Comparison of ENCODE assay signal across 27 mouse cellular contexts in the genomic region with DNA sequence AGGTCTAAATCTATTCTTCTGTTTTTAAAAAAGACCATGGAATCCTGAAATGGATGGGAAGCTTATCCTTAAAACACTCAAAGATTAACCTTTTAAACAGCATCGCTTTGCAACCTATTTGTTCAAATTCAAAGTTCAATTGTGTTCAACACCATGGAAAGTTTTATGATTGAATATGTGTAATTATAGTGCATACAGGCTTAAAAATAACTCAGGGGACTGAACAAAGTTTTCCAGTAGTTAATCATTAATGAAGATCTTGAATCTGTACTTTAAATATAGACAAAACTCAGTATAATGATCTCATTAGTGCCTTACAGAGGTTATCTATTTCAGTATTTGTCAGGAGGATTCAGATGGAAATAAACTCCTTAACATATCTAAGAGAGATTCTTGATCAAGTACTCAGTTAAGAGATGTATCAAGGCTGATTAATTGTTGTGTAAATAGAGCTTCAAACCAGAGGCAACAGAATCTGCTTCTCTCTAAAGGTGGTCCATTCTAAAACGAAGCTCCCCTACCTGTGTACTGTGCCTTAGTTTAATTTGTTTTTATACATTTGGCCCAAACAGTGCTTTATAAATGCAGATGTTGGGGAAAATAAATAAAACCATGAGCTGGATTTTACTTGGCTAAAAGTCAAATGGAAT.
"Had no signal": no experiment of that assay in that cellular context is flagged by ENCODE, and none has a peak within 500 bp of the region (broad histone marks: within the 10 kb centered on the region; RNA-seq: fewer than 3 reads in every experiment).

No protein-coding gene starts in this region.

- H3K4me1 ChIP-seq: heart, embryonic 10.5 days; heart, embryonic 12.5 days; hindbrain, embryonic 10.5 days; hindbrain, embryonic 12.5 days; kidney, embryonic 15.5 days; limb, embryonic 13.5 days; limb, embryonic 15.5 days; liver, embryonic 13.5 days had no signal

- DNase-seq: gastrocnemius, adult 2 months; gastrocnemius, postnatal 10 days; gastrocnemius, postnatal 25 days; heart, adult 18-20 months; heart, postnatal 10 days; heart, postnatal 4 days; kidney, adult 11 months; kidney, adult 2 months; kidney, adult 9 months; kidney, postnatal 14 days; kidney, postnatal 36 days; layer of hippocampus, adult 9-11 months; layer of hippocampus, postnatal 36 days; left cerebral cortex, postnatal 4 days; liver, embryonic 13.5 days had no signal

- H3K36me3 ChIP-seq: heart, embryonic 10.5 days; heart, embryonic 12.5 days; hindbrain, embryonic 10.5 days; hindbrain, embryonic 12.5 days; kidney, embryonic 15.5 days; limb, embryonic 13.5 days; limb, embryonic 15.5 days; liver, embryonic 13.5 days had no signal

- H3K27ac ChIP-seq: gastrocnemius, adult 2 months; heart, embryonic 10.5 days; hindbrain, embryonic 10.5 days; hindbrain, embryonic 12.5 days; hindbrain, embryonic 14.5 days; kidney, embryonic 15.5 days; kidney, postnatal 0 days; limb, embryonic 13.5 days; limb, embryonic 15.5 days; liver, embryonic 13.5 days had no signal

- ATAC-seq: hindbrain, embryonic 16.5 days; inflammation-experienced regulatory T-cells, adult 6 months had no signal

- H3K4me2 ChIP-seq: heart, embryonic 12.5 days; hindbrain, embryonic 12.5 days; hindbrain, embryonic 14.5 days; kidney, embryonic 15.5 days; limb, embryonic 13.5 days; limb, embryonic 15.5 days; liver, embryonic 11.5 days; liver, embryonic 13.5 days had no signal

- H3K9ac ChIP-seq: heart, embryonic 12.5 days; hindbrain, embryonic 12.5 days; hindbrain, embryonic 14.5 days; kidney, embryonic 15.5 days; limb, embryonic 13.5 days; limb, embryonic 15.5 days; liver, embryonic 13.5 days had no signal

- H3K4me3 ChIP-seq: gastrocnemius, adult 2 months; heart, embryonic 10.5 days; heart, embryonic 12.5 days; hindbrain, embryonic 10.5 days; hindbrain, embryonic 12.5 days; kidney, embryonic 15.5 days; limb, embryonic 13.5 days; limb, embryonic 15.5 days; liver, embryonic 13.5 days had no signal

- H3K27me3 ChIP-seq: heart, embryonic 12.5 days; hindbrain, embryonic 12.5 days; kidney, embryonic 15.5 days; limb, embryonic 13.5 days; limb, embryonic 15.5 days; liver, embryonic 13.5 days had no signal

- H3K9me3 ChIP-seq: heart, embryonic 10.5 days; heart, embryonic 12.5 days; hindbrain, embryonic 10.5 days; hindbrain, embryonic 12.5 days; kidney, embryonic 15.5 days; limb, embryonic 13.5 days; limb, embryonic 15.5 days; liver, embryonic 13.5 days had no signal
